Mouse (Mus musculus) liver, adult 2 months (tissue): ENCODE data around the gene Abca5.

Experiments used
- CTCF ChIP-seq: fragments of 200-500 bp; IDR thresholded peaks from 2 replicates; pipeline ENCODE4 v1.5.1; 2011; ENCODE audit warnings: low read depth, low read length, control low read depth
- POLR2A ChIP-seq: fragments of 200-500 bp; IDR thresholded peaks from 2 replicates; pipeline ENCODE4 v1.6.1; 2011; ENCODE audit warnings: low read length, control low read depth; ENCODE audit not compliant: insufficient read depth; ENCODE audit errors: extremely low read depth

DNA sequence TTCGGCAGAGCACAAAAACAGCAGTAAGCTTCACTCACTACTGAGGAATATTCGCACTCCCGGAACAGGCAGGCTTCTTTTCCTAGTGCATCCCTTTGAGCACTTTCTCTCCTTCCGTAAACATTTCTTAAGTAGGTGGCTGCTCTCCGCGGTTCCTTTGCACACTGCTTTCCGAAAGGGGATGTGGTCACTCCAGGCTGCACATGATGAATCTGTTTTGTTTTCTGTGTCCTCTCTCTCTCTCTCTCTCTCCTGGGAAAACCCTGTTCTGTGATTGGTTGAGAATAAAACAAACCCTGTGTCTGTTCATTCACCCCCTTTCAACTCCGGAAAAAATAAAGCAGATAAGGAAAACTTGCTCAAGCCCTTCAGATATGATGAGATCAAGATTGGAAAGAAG lies 86.0 kb downstream of the Abca5 start, which contains the start of gene Abca6:
- no peak for TF ChIP-seq CTCF
- peak; percentile 30; the same call in 1 of the 2 replicates for TF ChIP-seq POLR2A
